Mouse (Mus musculus) cerebellum, adult 2 months (tissue): ENCODE data around the gene Slc25a12.

Source experiments
- CTCF ChIP-seq: fragments of 200-500 bp; IDR thresholded peaks from 2 replicates; pipeline ENCODE4 v1.5.1; 2011; ENCODE audit warnings: low read depth, mild to moderate bottlenecking, control low read depth, low read length, moderate library complexity, borderline replicate concordance; ENCODE audit not compliant: insufficient read depth
- POLR2A ChIP-seq: fragments of 200-500 bp; IDR thresholded peaks from 2 replicates; pipeline ENCODE4 v1.6.1; 2011; ENCODE audit warnings: low read length, control low read depth, borderline replicate concordance; ENCODE audit not compliant: insufficient read depth

DNA sequence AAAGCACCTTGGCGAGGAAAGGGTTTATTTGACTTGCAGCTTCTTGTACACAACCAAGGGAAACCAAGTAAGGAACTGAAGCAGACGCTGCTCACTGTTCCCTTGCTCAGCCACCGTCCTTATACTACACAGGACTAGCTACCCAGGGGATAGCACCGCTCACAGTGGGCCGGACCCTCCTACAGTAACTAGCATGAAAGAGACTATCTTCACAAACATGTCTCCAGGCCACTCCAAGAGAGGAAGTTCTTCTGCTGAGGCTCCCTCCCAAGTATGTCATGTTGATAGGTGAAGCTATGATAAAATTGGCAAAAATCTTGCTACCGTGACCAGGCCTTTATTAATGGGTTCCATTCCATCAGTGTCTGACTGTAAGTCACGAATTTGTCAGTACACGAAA lies 98.9 kb downstream of the Slc25a12 start:
- TF ChIP-seq POLR2A: no peak
- TF ChIP-seq CTCF: no peak
